22 mouse cellular contexts compared by ENCODE assay signal in genomic region chr5:21961796-21962195, GRCm38 (mm10).
DNase-seq lines count a peak whose midpoint lies in the region; ATAC-seq lines count a peak whose summit lies in the region.
"Had no signal": no experiment of that assay in that cellular context is flagged by ENCODE, and none has a peak within 500 bp of the region (broad histone marks: within the 10 kb centered on the region; RNA-seq: fewer than 3 reads in every experiment).

No protein-coding gene starts in this region.

- no peaks in the 10 kb centered on the region for H3K36me3 ChIP-seq in kidney, embryonic 16.5 days (ENCODE audit: insufficient read depth, low read length)
- H3K36me3 ChIP-seq: embryonic facial prominence, embryonic 15.5 days; forebrain, embryonic 10.5 days; G1E; heart, embryonic 15.5 days; hindbrain, embryonic 13.5 days had no signal

- no peak overlapping the region for H3K9ac ChIP-seq in kidney, embryonic 16.5 days (replicated peaks; ENCODE audit: low read length)
- H3K9ac ChIP-seq: embryonic facial prominence, embryonic 15.5 days; heart, embryonic 15.5 days; hindbrain, embryonic 13.5 days had no signal

- H3K9me3 ChIP-seq in kidney, embryonic 16.5 days (ENCODE audit: low read length) = no peaks in the 10 kb centered on the region
- H3K9me3 ChIP-seq: embryonic facial prominence, embryonic 15.5 days; forebrain, embryonic 10.5 days; G1E; heart, embryonic 15.5 days; hindbrain, embryonic 13.5 days had no signal

- peak; percentile 59; the same call in 1 of the 2 replicates for ATAC-seq in kidney, embryonic 16.5 days (ENCODE audit: low FRiP score, low TSS enrichment)
- ATAC-seq: forebrain, embryonic 14.5 days had no signal

- no peak overlapping the region for H3K4me2 ChIP-seq in kidney, embryonic 16.5 days (replicated peaks; ENCODE audit: low read depth, low read length)
- H3K4me2 ChIP-seq: embryonic facial prominence, embryonic 15.5 days; heart, embryonic 11.5 days; heart, embryonic 15.5 days; hindbrain, embryonic 13.5 days had no signal

- H3K4me3 ChIP-seq in kidney, embryonic 16.5 days (ENCODE audit: low read length) = no peak overlapping the region
- H3K4me3 ChIP-seq: embryonic facial prominence, embryonic 15.5 days; erythroblast, embryonic 14.5 days; forebrain, embryonic 10.5 days; heart, embryonic 15.5 days; hindbrain, embryonic 13.5 days had no signal

- H3K27me3 ChIP-seq in kidney, embryonic 16.5 days (ENCODE audit: insufficient read depth, low read length) = no peaks in the 10 kb centered on the region
- H3K27me3 ChIP-seq: embryonic facial prominence, embryonic 15.5 days; heart, embryonic 15.5 days; hindbrain, embryonic 13.5 days had no signal

- H3K4me1 ChIP-seq in kidney, embryonic 16.5 days (ENCODE audit: insufficient read depth, low read length) = no peaks in the 10 kb centered on the region
- H3K4me1 ChIP-seq: embryonic facial prominence, embryonic 15.5 days; heart, embryonic 15.5 days; hindbrain, embryonic 13.5 days had no signal

- 91% methylated on average over 1 of the region's 1 CpGs for WGBS in kidney, embryonic 16.5 days

- no peak overlapping the region for H3K27ac ChIP-seq in kidney, embryonic 16.5 days (ENCODE audit: low read length)
- H3K27ac ChIP-seq: embryonic facial prominence, embryonic 15.5 days; forebrain, embryonic 10.5 days; heart, embryonic 15.5 days; hindbrain, embryonic 13.5 days had no signal

- DNase-seq in ES-CJ7 (ENCODE audit: low read depth, low spot score) (peak; percentile 11), ZHBTc4 (ENCODE audit: low read depth, low spot score) (peak; percentile 41)
- DNase-seq in kidney, postnatal 36 days = peak; percentile 47 to 56
- DNase-seq in urinary bladder, adult 18-20 months (ENCODE audit: low spot score in 2 of 2) = no peak
- no peak for DNase-seq in heart, adult 9 months (ENCODE audit: low spot score in 2 of 2)
- DNase-seq: adrenal gland, postnatal 10 days; cerebellum, adult 11 months; cerebellum, adult 8-10 months; cerebellum, postnatal 14 days; embryo, embryonic 11 days; gastrocnemius, postnatal 36 days; heart, adult 11 months; heart, postnatal 14 days had no signal

Comparison
In these comparisons a context has a peak if more than half of its experiments do, and no peak if none do; other contexts are left out.
1. DNase-seq: peak in ES-CJ7 (single experiment), ZHBTc4 (single experiment) and kidney, postnatal 36 days (2 of 2); none in urinary bladder, adult 18-20 months (0 of 2) and heart, adult 9 months (0 of 2).